Mouse (Mus musculus): ENCODE measurements around the gene Cxadr. TPM values are rescaled to one million over a fixed set of nuclear protein-coding genes. Genes with fewer than 3 reads are reported as not detected.

Cxadr gene
- polyA plus RNA-seq, 1 experiment from 2014 or later = 27.1 TPM

DNA sequence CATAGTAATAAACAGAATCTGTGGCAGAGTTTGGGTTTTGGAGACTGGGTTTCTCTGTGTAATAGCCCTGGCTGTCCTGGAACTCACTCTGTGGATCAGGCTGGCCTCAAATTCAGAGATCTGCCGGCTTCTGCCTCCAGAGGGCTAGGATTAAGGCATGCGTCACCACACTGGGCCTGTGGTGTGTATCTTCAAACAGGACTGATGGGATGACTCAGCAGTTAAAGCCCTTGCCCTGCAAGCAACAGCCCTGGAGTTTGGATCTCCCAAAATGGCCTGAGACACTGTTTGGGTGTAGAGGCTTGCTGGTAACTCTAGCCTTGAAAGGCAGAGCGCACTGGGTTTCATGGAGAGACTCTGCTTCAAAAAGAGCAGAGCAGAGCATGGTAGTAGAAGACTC lies 98.1 kb downstream of the Cxadr start:
- 79% methylated on average over 3 of the region's 3 CpGs for WGBS (ENCODE audit: insufficient replicate concordance)
- no peaks in the 10 kb centered on the region for H3K27me3 ChIP-seq (ENCODE audit: insufficient read depth, low read length)
- no peak for DNase-seq

DNA sequence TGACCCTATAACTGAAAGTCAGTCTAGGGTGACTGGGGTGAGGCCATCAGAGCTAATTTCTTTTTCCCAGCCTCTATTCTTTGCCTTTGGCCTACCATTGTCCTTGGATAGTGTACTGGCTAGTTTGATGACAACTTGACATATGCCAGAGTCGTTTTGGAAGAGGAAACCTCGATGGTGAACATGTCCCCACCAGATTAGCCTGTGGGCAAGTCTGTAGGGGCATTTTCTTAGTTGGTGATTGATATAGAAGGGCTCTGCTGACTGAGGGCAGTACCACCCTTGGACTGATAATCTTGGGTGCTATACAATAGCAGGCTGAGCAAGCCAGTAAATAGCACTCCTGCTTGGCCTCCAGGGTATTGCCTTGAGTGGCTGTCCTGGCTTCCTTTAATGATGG lies 101.0 kb downstream of the Cxadr start:
- TF ChIP-seq CTCF (IDR thresholded peaks at IDR 0.05; ENCODE audit: low read depth) (no peak), EP300 (IDR thresholded peaks at IDR 0.05; ENCODE audit: low read depth) (no peak)

More for the DNA sequence above, 98.1 kb downstream of the Cxadr start:
- no peak overlapping the region for H3K9ac ChIP-seq (replicated peaks)
- no peak overlapping the region for H3K4me2 ChIP-seq (ENCODE audit: low read depth, low read length)
- H3K4me3 ChIP-seq (ENCODE audit: low read depth, low read length) = no peak overlapping the region
- H3K9me3 ChIP-seq (ENCODE audit: low read length) = no peaks in the 10 kb centered on the region
- H3K4me1 ChIP-seq (ENCODE audit: insufficient read depth) = no peaks in the 10 kb centered on the region
- no peak overlapping the region for H3K27ac ChIP-seq (ENCODE audit: low read depth)
- ATAC-seq = no peak
- TF ChIP-seq EP300 (IDR thresholded peaks at IDR 0.05; ENCODE audit: low read depth) (no peak), CTCF (IDR thresholded peaks at IDR 0.05; ENCODE audit: low read depth) (no peak)
- H3K36me3 ChIP-seq (replicated peaks; ENCODE audit: insufficient read depth, low read length) = no peaks in the 10 kb centered on the region

DNA sequence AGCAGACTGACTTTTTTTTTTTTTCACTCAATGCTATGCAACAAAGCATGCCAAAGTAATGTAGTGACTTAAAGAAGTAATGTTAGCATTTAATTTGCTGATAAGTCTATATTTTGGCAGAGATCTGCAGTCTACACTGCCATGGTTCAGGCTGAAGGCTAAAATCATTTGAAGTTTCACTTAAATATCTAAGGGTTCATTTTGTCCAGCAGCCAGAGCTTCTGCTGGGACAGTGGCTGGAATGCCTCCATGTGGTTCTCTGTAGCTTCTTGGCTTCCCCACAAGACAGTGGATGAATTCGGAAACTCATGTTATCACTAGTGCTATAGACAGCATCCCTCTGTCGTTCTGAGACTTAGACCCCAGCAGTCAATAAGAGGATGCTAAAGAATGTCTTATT lies 105.4 kb downstream of the Cxadr start:
- Histone ChIP-seq H3K27ac (ENCODE audit: low read depth) (no peak overlapping the region), H3K4me1 (ENCODE audit: insufficient read depth) (no peaks in the 10 kb centered on the region), H3K36me3 (replicated peaks; ENCODE audit: insufficient read depth, low read length) (no peaks in the 10 kb centered on the region), H3K4me2 (ENCODE audit: low read depth, low read length) (no peak overlapping the region), H3K9me3 (ENCODE audit: low read length) (no peaks in the 10 kb centered on the region), H3K9ac (replicated peaks) (no peak overlapping the region), H3K4me3 (ENCODE audit: low read depth, low read length) (no peak overlapping the region), H3K27me3 (ENCODE audit: insufficient read depth, low read length) (no peaks in the 10 kb centered on the region)
- TF ChIP-seq CTCF (IDR thresholded peaks at IDR 0.05; ENCODE audit: low read depth) = no peak
- TF ChIP-seq EP300 (IDR thresholded peaks at IDR 0.05; ENCODE audit: low read depth) = no peak
- no peak for ATAC-seq
- DNase-seq = no peak
- WGBS (ENCODE audit: insufficient replicate concordance) = 70% methylated on average over 2 of the region's 2 CpGs

More for the DNA sequence above, 101.0 kb downstream of the Cxadr start:
- ATAC-seq (no peak), DNase-seq (no peak)
- Histone ChIP-seq H3K27ac (ENCODE audit: low read depth) (no peak overlapping the region), H3K27me3 (ENCODE audit: insufficient read depth, low read length) (no peaks in the 10 kb centered on the region), H3K9me3 (ENCODE audit: low read length) (no peaks in the 10 kb centered on the region), H3K9ac (replicated peaks) (no peak overlapping the region), H3K36me3 (replicated peaks; ENCODE audit: insufficient read depth, low read length) (no peaks in the 10 kb centered on the region), H3K4me2 (ENCODE audit: low read depth, low read length) (no peak overlapping the region), H3K4me3 (ENCODE audit: low read depth, low read length) (no peak overlapping the region), H3K4me1 (ENCODE audit: insufficient read depth) (no peaks in the 10 kb centered on the region)
- WGBS (ENCODE audit: insufficient replicate concordance) = 23% methylated on average over 2 of the region's 2 CpGs

DNA sequence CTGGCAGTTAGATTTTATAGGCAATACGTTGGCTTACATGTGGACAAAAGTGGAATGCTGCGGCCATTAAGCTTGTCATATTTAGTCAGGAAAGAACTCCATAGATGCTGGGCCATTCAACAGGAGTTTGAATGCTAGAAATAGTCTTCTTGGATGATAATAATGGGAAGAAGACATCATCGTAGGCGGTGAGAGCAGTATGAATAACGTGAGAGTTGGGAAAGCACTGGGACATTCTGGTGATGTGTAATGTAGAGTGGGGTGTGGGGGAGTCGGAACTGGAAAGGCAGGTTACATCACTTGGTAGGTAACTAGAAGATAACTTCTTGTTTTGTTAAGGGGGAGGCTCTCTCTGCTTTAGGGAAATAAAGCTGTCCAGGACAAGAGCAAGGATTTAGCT lies 106.6 kb downstream of the Cxadr start:
- ATAC-seq (no peak), DNase-seq (no peak)
- H3K27ac ChIP-seq (ENCODE audit: low read depth) = no peak overlapping the region
- WGBS (ENCODE audit: insufficient replicate concordance) = 81% methylated on average over 6 of the region's 6 CpGs
- H3K9ac ChIP-seq (replicated peaks) = no peak overlapping the region
- no peaks in the 10 kb centered on the region for H3K9me3 ChIP-seq (ENCODE audit: low read length)
- no peaks in the 10 kb centered on the region for H3K4me1 ChIP-seq (ENCODE audit: insufficient read depth)
- TF ChIP-seq EP300 (IDR thresholded peaks at IDR 0.05; ENCODE audit: low read depth) (no peak), CTCF (IDR thresholded peaks at IDR 0.05; ENCODE audit: low read depth) (no peak)
- no peak overlapping the region for H3K4me2 ChIP-seq (ENCODE audit: low read depth, low read length)
- no peak overlapping the region for H3K4me3 ChIP-seq (ENCODE audit: low read depth, low read length)
- no peaks in the 10 kb centered on the region for H3K36me3 ChIP-seq (replicated peaks; ENCODE audit: insufficient read depth, low read length)
- no peaks in the 10 kb centered on the region for H3K27me3 ChIP-seq (ENCODE audit: insufficient read depth, low read length)

Other genes starting within 250 kb of the Cxadr start
- gene Btg3, start 75.7 kb downstream of the Cxadr start, polyA plus RNA-seq (2015; fragmentation: Nextera tagmentation; extraction: Ambion mirVana) = 20.5 and 21.7 TPM in 2 replicates